Mouse (Mus musculus) kidney, embryonic 16.5 days (tissue): Measurements from ENCODE around the gene Bdnf. TPM values are rescaled to one million over a fixed set of nuclear protein-coding genes. Genes with fewer than 3 reads are reported as not detected.

Experiments
- ATAC-seq: fragments of 200-750 bp; cut with Nextera tagmentation; 2 replicates; pipeline ENCODE4 v1.8.0; 2017; ENCODE audit warnings: moderate TSS enrichment; ENCODE audit not compliant: low FRiP score, low TSS enrichment
- H3K27ac ChIP-seq: fragments of 300-500 bp; sonication (generic); 2 replicates; pipeline ENCODE4 v1.5.1; 2014; ENCODE audit warnings: low read length
- H3K27me3 ChIP-seq: fragments of 300-500 bp; sonication (generic); 2 replicates; pipeline ENCODE4 v1.6.1; 2014; ENCODE audit warnings: low read length, control low read depth, mixed read lengths; ENCODE audit not compliant: insufficient read depth
- H3K36me3 ChIP-seq: fragments of 300-500 bp; sonication (generic); 2 replicates; pipeline ENCODE4 v1.6.1; 2014; ENCODE audit warnings: low read length, control low read depth, mixed read lengths; ENCODE audit not compliant: insufficient read depth
- H3K4me1 ChIP-seq: fragments of 300-500 bp; sonication (generic); 2 replicates; pipeline ENCODE4 v1.6.1; 2014; ENCODE audit warnings: low read length, control low read depth, mixed read lengths; ENCODE audit not compliant: insufficient read depth
- H3K4me2 ChIP-seq: fragments of 300-500 bp; sonication (generic); replicated peaks from 2 replicates; pipeline ENCODE4 v1.6.1; 2014; ENCODE audit warnings: low read depth, low read length
- H3K4me3 ChIP-seq: fragments of 300-500 bp; sonication (generic); 2 replicates; pipeline ENCODE4 v1.5.1; 2014; ENCODE audit warnings: mild to moderate bottlenecking, low read length
- H3K9ac ChIP-seq: fragments of 300-500 bp; sonication (generic); replicated peaks from 2 replicates; pipeline ENCODE4 v1.6.1; 2014; ENCODE audit warnings: low read length
- H3K9me3 ChIP-seq: fragments of 300-500 bp; sonication (generic); 2 replicates; pipeline ENCODE4 v1.6.1; 2016; ENCODE audit warnings: low read length, control low read depth
- WGBS: fragments of 180-500 bp; shearing (Covaris S2); extraction: QIAGEN DNeasy Blood & Tissue Kit; methylation state at CpG from one replicate; pipeline ENCODE4 v1.1.7; 2014; 5-methylcytosine and 5-hydroxymethylcytosine counted together
- polyA plus RNA-seq: library from polyadenylated mRNA; unstranded; fragments of >200 nt; fragmentation: Nextera tagmentation; extraction: Ambion mirVana; gene quantifications from 2 replicates; pipeline ENCODE4 v1.2.1, GENCODE M21; 2015

Bdnf gene
- polyA plus RNA-seq, 1 experiment from 2014 or later = 0.69 TPM

DNA sequence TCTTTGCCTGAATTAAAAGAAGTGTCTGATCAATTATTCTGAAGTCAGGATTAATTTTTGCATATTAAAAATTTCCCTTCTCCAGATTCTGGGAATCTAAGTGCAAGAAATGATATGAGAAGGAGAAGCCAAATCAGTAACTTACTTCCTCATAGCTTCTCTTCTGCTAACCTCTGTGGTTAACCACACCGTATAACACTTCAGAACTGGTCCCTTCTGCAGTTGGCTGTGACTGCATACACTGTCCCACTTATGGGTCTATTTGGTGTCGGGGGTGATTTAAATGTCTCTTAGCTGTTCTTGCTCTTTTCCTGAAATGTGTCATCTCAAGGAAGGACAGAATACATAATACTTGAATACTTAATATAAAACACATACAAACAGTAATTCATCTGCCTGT, 81.8 kb downstream of the Bdnf start:
- H3K9me3 ChIP-seq = no peaks in the 10 kb centered on the region
- no peak overlapping the region for H3K4me2 ChIP-seq
- ATAC-seq = no peak
- H3K4me3 ChIP-seq = no peak overlapping the region
- H3K9ac ChIP-seq = no peak overlapping the region
- no peaks in the 10 kb centered on the region for H3K4me1 ChIP-seq
- H3K27ac ChIP-seq = no peak overlapping the region
- no peaks in the 10 kb centered on the region for H3K36me3 ChIP-seq
- 79% methylated on average over 2 of the region's 2 CpGs for WGBS
- no peaks in the 10 kb centered on the region for H3K27me3 ChIP-seq

GRCm38 (mm10) chr2:109766772-109767171, 92.3 kb downstream of the Bdnf start:
- no peaks in the 10 kb centered on the region for H3K36me3 ChIP-seq
- no peak overlapping the region for H3K9ac ChIP-seq
- no peak overlapping the region for H3K4me3 ChIP-seq
- no peaks in the 10 kb centered on the region for H3K9me3 ChIP-seq
- H3K4me1 ChIP-seq = no peaks in the 10 kb centered on the region
- no peak overlapping the region for H3K27ac ChIP-seq
- no peaks in the 10 kb centered on the region for H3K27me3 ChIP-seq
- ATAC-seq = no peak
- no peak overlapping the region for H3K4me2 ChIP-seq
- WGBS = 90% methylated on average over 2 of the region's 2 CpGs

DNA sequence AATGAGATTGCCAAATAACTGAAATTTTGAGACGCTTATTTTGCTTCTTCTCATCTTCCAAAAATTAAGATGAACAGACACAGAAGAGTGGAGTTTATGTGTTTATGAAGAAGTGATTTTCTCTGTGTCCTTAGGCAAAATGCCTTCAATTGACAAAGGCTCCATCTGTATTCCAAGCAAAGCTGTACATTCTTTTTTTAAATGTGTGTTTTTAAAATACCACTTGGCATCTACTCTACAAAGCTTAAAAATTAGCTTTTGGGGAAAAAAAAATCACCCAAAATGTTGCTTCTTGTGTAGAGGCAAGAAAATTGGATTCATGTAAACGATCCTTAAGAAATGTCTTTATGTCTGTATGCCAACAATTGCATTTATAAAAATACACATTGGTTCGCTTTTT, 94.3 kb downstream of the Bdnf start:
- H3K27ac ChIP-seq = no peak overlapping the region
- no peak overlapping the region for H3K4me2 ChIP-seq
- H3K4me1 ChIP-seq = no peaks in the 10 kb centered on the region
- ATAC-seq = no peak
- H3K27me3 ChIP-seq = no peaks in the 10 kb centered on the region
- no peaks in the 10 kb centered on the region for H3K9me3 ChIP-seq
- 93% methylated on average over 3 of the region's 3 CpGs for WGBS
- no peak overlapping the region for H3K4me3 ChIP-seq
- no peak overlapping the region for H3K9ac ChIP-seq
- H3K36me3 ChIP-seq = no peaks in the 10 kb centered on the region

DNA sequence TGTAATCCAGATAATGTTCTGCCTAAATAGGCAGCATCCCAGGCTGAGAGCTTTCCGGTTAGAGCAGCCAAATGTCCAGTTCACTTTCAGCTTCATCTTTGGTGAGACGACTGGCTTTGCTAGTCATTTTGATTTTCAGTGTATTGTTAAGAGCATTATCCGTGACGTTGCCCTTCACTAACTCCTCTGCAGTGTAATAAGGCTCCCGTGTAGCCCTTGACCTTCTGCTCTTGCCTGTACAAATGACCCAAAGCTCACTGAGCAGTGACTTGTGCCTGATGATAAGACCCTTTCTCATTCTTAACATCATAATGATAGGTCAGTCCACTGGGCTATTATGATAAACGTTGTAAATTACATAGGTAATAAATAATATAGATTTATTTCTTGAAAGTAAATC, 101.9 kb downstream of the Bdnf start:
- H3K27me3 ChIP-seq = no peaks in the 10 kb centered on the region
- H3K9ac ChIP-seq = no peak overlapping the region
- H3K36me3 ChIP-seq = no peaks in the 10 kb centered on the region
- 34% methylated on average over 6 of the region's 6 CpGs for WGBS
- H3K4me2 ChIP-seq = no peak overlapping the region
- peak; percentile 54; the same call in 1 of the 2 replicates for ATAC-seq
- H3K4me1 ChIP-seq = no peaks in the 10 kb centered on the region
- no peak overlapping the region for H3K27ac ChIP-seq
- H3K9me3 ChIP-seq = no peaks in the 10 kb centered on the region
- H3K4me3 ChIP-seq = no peak overlapping the region

Other genes with a start within 250 kb of the Bdnf start
- gene Lin7c, start 216.2 kb downstream of the Bdnf start, polyA plus RNA-seq = 70.5 and 76.5 TPM in 2 replicates
- gene Lgr4, start 242.9 kb downstream of the Bdnf start, polyA plus RNA-seq = 23.9 and 25.6 TPM in 2 replicates